Mouse (Mus musculus) cerebellum, adult 11 months (tissue): ENCODE measurements around the gene Slc35e3.
"Not testable (repeated sequence)": the region's sequence is repeated elsewhere in the genome, so short reads cannot be mapped to it uniquely, and the experiment has no call there.

Source experiments
- DNase-seq: peaks from one replicate; pipeline ENCODE4 v3.0.0; 2022

Slc35e3 gene

DNA sequence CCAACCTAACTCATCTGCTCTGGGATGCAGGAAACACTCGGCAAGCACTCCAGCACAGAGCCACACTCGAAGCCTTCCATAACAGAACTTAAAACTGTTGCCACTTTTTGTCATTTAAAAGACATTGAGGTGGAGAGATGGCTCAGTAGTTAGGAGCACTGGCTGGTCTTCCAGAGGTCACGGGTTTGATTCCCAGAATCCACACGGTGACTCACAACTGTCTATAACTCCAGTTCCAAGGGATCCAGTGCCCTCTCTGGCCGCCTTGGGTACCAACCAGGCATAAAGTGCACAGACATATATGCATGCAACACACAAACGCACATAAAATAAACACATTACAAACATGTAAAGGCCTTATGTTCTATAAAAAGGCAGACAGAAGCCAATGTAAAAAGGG is 15.4 kb upstream of the Slc35e3 start:
- DNase-seq = no peak

DNA sequence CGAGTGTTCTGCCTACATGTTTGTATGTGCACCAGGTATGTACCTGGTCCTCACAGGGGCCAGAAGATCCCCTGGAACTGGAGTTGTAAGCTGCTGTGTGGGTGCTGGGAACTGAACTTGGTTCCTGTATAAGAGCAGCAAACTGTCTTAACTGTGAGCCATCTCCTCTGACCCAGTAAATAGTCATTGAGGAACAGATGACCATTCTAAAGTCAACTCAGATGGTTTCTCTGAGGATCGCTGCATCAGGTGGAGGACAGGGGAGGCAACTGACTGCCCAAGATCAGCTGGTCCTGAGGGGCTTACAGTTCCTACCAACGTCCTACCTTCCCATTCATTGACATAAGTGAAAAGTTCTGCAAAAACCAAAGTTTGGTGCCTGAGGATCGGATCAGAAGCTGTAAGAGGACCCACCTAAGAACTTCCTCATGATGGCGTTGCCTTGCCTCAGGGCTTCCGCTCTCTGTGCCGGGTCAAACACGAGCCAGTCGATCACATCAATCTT is 14.7 kb upstream of the Slc35e3 start:
- DNase-seq = no peak

DNA sequence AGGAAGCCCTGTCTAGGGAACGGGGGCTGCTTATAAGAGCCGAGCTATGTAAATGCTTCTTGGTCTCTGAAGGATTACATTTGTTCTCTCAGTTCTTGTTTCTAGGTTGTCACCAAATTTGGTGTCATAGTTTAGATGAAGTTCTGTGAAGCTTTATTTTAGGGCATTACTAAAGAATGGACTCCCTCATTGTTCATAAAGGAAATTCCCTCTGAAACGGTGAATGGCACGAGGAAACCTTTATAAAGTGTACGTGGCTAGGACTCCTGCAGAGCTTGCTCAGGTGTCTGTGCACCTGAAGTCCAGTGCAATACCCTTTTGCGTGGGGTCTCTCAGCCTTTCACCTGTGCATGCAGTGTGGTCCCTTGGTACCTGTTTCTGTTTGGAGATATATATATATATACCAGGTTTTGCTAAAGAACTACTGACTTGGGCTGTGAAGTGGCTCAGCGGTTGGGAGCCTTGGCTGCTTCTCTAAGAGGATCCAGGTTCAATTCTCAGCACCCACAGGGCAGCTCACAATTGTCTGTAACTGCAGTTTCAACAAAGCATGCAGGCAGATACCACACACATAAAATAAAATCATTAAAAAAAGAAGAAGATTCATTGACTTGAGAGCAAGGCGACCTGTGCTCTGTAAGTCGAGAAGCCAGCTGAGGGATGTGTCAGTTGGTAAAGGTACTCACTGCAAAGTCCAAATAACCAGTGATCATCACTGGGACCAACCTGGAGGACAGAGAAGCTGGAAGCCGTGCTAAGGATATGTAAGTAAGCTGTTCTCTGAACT is 13.9 kb upstream of the Slc35e3 start:
- no peak for DNase-seq

DNA sequence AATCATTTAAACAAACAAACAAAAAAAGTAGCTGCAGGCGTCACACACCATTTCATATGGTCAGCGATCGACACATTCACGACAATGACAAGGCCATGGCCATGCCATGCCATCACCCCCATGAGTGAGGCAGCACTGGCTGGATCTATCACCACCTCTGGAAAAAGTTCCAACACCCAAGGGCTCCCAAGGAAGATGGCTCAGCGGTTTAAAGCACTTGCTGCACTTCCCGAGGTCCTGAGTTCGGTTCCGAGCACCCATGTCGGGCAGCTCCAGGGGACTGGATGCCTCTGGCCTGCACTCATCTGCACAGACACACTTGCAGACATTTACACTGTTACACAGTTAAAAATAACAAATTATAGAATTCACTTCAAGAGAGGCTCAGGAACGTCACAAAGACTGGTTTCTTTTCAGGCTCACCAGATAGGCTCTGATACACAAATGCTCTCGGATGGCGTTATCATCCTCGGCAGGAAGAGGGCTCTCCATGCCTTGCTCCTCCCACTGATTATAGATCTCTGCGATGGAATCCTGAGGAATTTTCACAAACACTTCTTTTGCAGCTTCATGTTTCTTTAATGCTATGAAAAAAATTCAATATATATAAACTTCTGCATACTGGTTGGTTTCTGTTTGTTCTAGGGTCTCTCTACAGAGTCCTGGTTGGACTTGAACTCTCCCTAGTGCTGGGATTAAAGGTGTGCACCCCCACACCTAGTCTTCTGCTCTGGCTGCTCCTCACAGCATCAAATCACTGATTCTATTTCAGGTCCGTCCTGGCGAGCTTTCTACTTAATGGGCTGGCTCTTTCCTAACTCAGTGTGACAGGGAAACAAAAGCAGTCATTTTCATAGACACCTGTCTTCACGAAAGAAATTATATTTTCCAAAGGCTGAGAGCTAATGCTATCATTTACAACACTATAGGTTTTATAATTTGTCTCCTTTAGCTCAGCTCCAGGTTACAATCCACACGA is 12.9 kb upstream of the Slc35e3 start:
- DNase-seq = no peak

DNA sequence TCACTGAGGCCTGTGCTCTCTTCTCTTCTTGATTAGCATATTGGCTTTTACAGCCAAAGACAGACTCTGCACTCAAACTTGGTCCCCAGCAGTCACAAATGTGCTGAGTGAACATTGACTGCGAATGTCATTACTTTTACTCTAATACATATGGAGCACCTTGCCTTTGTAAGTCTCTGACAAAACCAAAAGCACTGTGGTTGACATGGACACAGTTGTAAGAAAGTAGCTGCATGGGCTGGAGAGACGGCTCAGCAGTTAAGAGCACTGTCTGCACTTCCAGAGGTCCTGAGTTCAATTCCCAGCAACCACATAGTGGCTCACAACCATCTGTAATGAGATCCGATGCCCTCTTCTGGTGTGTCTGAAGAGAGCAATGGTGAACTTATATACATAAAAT is 12.2 kb upstream of the Slc35e3 start:
- not testable (repeated sequence) for DNase-seq

DNA sequence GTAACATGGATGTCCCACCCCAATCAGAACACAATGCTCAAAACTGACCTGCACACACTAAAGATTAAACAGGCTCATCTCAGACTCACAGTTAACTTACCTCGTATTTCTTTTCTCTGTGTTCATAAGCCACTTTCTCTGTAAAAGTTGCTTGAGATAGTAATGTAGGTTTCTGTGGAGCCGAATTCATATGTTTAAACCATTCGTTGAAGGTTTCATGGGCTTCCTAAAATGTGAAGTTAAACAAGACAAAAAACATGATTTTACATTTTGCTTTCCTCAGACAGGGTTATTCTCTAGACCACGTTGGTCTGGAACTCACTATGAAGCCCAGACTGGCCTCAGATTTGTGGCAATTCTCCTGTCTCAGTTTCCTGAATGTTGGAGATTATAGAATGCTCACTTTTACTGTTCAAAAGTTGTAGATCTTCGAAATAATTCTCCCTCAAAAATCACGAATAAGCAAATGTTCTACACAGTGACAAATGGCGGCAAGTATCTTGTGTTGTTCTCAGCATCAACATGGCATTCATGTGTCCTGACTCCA is 11.7 kb upstream of the Slc35e3 start:
- DNase-seq = no peak

DNA sequence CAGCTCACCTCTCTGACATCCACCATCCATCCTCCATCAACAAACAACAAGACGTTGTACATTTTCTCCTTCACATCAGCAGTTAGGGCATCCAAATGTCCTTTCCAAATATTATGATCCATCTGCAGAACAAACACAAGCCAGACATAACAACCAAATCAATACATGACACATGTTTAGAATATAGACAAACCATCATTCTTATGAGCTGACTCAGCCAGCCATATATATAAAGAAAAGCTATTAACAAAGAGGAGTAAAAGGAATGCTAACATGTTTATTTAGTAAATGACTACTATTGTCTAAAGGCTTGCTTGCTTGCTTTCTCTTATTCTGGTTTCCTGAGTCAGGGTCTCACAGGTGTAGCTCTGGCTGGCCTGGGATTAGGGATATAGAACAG is 11.1 kb upstream of the Slc35e3 start:
- DNase-seq = no peak

DNA sequence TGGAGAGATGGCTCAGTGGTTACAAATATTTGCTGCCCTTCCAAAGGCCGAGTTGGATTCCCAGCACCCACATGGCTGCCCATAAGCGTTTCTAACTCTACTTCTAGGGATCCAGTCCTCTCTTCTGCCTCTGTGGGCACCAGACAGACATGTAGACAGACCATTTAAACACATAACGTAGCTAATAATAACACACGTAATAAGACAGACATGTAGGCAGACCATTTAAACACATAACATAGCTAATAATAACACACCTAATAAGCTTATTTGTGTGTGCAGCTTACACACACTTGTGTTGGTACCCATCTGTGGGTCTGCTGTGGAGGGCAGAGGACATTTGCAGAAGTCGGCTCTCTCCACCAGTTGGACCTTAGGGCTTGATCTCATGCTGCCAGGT is 10.6 kb upstream of the Slc35e3 start:
- no peak for DNase-seq

DNA sequence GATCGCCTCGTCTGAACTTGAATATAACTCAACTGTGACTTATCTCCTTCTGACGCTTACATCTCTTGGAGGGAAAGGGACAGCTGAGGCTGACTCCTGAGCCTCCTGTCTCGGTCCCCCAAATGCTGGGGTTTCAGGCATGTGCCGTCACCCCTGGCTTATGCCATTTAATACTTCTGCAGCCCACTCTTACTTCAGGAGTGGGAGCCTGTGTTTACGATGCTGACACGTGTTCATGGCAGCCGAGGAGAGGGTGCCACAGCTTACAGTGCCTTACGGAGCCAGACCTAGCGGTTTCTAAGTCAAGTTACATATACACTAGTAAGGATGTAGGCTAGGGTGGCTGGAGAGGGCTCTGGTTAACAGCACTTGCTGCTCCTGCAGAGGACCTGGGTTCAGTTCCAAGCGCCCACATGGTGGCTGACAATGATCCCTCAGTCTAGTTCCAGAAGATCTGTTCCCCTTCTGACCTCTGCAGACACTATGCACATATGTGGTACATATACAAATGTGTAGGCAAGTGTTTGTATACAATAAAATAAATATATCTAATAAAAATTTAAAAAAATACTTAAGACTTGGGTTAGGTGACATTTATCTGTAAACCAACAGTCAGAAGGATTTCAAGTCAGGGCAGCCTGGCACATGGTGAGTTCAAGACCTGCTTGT is 9.8 kb upstream of the Slc35e3 start:
- no peak for DNase-seq

DNA sequence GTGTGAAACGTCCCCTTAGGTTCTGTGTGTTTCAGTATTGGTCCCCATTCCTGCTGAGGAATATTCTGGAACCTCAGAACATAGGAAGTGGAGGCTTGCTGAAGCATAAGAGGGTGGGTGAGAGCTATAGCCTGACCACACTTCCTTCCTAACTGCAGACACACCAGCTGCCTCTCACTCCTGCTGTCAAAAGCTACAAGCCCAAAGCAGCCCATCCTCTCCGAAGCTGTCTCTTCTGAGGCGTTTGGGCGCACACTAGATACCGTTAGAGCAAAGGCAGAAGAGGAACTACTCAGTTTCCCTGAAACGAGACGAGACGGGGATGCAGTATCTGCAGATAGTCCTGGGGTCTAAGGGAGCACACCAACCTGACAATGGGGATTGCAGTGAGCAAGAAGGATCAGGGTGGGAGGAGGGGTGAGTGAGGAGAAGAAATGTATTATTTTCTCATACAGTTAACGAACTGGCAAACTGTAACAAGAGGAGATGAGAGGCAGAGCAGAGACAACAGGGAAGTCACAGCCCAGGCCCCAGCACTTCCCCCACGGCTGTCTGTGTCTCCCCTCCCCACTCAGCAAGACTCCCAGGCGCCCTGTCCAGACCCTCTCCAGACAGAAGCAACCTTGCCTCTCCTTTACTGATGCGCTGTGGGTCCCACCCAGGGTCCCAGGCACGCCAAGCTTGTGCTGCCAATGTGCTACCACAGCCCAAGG is 9.1 kb upstream of the Slc35e3 start:
- DNase-seq = no peak

DNA sequence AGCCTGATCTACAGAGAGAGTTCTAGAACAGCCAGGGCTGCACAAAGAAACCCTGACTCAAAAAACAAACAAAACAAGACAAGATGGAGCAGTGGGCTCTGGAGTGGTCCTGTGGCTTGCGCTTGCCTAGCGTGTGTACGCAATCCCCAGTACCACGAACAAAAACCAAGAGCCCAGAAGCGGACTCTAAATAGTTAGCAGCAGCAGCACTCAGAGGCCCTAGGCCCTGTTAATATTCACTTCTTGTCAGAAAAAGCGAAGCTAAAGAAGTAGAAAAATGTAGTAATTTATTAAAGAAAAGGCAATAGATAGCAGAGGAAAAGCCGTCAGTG is 8.4 kb upstream of the Slc35e3 start:
- DNase-seq = no peak

DNA sequence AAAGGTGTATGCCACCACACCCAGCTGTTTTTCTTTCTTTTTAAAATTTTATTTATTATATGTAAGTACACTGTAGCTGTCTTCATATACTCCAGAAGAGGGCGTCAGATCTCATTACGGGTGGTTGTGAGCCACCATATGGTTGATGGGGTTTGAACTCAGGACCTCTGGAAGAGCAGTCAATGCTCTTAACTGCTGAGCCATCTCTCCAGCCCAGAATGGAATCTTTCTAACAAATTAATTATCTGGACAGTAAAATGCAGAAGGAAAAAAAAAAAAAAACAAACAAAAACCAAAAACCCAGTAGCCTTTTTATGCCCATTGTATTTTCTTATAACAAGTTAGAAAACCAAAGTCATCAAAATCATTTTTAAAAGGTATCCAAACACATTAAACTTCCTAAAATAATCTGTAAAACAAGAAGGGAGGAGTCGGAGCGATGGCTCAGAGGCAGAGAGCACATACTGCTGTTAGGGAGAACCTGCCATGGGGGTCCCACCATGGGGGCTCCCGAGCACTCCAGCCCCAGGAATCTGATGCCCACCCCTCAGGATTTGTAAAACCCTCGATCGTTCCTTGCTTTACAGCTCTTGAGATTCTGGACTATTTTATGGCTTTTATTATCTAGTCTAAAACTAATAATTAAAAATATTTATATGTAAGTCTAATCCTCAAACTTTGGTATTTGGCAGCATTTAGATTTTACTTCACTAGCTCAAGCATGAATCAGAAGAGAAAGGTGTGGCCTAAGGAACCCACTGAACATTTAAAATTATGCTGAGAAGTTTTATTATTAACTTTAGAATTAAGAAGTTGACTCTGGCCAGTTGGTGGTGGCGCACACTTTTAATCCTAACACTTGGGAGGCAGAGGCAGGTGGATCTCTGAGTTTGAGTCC is 7.8 kb upstream of the Slc35e3 start:
- no peak for DNase-seq

DNA sequence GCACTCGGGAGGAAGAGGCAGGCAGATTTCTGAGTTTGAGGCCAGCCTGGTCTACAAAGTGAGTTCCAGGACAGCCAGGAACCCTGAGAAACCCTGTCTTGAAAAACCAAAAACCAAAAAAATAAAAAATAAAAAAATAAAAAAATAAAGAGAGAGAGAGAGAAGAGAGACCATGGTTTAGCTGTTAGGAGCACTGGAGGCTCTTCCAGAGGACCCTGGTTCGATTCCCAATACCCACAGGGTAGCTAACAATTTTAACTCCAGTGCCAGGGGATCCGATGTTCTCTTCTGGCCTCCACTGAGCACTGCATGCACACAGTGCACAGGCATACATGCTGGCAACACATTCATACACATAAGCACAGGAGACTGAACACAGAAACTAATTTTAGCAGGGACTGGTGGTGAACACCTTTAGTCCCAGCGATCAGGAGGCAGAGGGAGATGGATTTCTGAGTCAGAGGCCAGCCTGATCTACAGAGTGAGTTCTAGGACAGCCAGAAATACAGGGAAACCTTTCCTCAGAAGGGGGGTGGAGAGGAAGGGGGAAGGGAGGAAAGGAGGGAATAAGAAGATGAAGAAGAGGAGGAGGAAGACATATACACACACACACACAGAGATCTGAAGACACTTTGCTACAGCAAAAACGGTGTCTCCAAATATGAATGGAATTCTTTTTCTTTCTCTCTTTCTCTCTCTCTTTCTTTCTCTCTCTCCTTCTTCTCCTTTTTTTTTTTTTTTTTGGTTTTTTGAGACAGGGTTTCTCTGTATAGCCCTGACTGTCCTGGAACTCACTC is 6.9 kb upstream of the Slc35e3 start:
- no peak for DNase-seq

DNA sequence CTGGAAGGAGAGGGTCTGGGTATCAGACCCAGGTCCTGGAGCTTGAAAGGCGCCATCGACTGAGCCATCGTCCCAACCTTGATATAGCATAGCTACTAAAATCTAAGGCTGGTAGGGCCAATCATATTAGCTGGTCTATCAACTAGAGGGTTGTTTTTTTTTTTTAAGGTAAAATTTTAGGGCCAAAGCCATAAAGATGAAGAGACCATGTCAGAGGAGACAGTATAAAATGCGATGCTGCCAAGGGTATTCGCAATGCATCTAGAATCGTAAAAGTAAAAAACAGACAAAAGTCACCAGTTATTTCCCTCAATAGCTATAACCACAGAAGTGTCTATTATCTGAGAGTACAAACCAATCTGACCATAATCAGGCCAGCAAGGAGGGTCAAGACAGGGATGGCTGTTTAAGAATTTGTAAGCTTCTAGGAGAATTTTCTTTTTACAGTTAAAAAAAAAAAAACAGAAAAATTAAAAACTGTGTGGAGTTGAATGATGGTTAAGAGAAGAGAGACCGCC is 6.2 kb upstream of the Slc35e3 start:
- no peak for DNase-seq

DNA sequence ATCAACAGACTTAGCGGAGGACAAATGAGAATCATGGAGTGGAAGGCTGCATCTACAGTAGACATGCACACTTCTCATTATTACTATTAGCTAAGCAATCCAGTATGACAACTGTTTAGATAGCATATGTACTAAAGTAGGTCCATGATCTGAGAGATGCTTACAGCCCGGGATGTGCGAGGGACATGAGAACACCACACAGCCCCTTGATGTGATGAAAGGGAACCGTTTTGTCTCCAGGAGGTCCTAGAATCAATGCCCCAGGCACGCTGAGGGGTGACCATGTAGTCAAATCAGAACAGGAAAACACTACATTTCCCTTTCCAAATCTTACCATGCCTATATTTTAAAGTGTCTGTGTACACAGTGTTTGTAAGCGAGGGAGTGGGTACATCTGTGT is 5.6 kb upstream of the Slc35e3 start:
- DNase-seq = no peak

DNA sequence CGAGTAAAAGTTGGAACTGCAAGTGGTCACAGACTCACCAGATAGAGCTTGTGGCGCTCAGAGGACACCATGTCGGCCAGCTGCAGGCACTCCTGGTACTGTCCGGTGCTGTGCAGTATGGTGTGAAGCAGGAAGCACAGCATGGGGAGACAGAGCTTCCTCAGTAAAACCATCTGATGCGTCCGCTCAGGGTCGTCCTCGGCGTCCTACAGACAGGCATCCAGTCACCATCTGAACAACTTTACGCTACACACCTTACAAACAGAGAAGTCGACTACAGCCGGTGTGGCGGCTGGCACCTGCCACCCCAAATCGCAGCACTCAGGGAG is 5.1 kb upstream of the Slc35e3 start:
- DNase-seq = no peak

DNA sequence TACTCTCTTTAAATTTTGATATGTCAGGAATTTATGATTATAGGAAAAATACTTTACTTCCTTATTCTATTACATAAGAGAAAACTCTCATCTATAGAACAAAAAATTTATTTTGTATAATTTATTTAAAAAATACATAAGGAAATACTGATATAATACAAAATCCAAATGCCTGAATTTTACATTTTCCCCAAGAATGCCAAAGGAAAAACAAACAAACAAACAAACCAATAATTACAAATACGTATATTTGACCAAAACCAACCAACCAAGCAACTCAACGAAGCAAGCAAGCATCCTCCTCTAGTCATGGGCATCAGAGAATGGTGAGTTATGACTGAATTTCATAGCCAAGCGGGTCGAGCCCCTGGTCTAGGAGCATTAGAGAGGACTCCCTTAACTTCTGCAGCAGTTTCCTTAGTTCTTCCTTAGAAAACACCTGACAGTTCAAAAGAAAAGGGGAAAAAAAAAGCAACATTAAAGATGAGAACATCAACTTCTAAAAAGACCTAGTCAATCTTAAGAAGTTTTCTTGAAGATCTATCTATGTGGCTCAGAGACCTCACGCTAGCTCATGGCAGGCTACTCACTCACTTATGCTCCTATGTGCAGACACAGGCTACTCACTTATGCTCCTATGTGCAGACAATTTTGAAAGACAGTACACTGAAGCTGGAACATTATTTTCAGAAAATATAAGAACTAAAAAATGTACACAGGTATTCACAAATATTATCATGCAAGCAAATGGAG is 4.5 kb upstream of the Slc35e3 start:
- no peak for DNase-seq

DNA sequence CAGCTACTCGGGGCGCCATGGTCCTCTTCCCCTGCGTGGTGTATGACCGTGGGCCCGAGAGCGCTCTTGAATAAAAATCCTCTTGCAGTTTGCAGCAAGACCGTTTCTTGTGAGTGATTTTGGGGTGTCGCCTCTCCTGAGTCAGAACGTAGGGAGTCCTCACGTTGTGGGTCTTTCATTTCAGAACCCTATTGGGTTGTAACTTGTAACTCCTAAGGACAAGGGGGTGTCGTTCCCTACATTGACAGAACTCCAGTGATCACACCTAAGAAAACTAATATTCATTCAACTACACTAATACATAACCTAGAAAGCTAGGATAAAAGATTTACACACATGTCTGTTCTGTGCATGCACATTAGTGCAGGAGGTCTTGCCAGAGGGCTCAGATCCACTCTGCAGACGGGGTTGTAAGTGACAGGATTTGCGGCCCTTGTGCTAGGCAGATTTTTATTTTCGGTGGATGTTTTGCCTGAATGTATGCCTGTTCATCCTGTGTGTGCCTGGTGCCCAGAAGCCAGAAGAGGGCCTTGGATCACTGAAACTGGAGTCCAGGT is 3.7 kb upstream of the Slc35e3 start:
- DNase-seq = no peak

DNA sequence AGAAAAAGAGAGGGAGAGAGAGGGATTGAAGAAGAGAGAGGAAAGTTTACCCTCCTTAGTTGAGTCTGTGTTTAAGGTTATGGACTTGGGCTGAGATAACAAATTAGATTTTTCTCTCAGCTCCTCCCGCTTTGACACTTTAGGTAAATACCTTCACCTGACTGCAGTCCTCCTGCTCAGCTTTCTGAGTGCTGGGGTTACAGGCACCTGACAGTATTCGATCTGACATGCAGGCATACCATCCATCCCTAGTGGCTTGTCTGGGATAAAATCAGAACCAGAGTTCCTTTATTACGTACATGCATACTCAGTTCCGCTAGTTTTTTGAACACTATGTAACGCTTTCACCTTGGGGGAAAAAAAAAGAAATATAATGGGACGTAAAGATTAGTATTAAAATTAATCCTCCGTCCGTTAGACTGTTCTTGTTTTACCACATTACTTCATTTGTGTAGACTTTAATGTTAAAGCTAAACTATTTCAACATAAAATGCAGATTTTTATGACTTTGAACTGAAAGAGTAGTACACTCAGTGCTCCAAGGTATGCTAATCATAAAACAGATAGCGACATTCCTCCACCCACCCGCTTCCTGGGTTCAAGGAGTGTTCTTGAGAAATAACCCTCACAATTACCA is 3.0 kb upstream of the Slc35e3 start:
- DNase-seq = no peak
